Mouse (Mus musculus) WW6 (cell line): ENCODE data around the gene Efhd2.

Source experiments
- DNase-seq: peaks from one replicate; pipeline ENCODE4 v3.0.0-alpha.2; 2013; ENCODE audit warnings: low read depth, low spot score

Gene Efhd2

DNA sequence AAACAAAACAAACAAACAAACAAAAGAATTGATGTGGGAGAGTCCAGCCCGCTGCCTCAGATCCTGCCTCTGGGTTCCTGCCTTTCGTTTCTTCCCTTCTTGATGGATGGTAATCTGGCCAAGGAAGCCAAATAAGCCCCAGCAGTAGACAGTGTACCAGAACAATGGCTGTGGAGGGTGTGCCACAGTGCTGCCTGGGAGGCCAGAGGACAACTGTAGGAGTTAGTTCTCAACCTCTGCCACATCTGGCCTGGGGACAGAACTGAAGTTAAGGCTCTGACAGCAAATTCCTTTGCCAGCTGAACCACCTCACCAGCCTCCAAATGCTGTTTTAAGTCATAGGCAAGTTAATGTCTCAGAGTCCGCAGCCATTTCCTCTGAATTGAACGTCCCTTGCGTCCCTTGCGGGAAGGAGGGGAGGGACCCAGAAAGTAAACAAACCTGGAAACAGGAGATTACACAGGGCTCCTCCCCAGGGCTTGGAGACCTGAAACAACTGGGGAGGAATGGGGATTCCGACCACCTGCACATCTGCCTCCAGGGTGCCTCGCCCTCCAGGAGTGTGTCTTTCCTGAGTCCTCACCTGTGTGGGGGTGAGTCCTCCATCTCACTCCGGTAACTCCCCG, 6.7 kb upstream of the Efhd2 start:
- DNase-seq: no peak

DNA sequence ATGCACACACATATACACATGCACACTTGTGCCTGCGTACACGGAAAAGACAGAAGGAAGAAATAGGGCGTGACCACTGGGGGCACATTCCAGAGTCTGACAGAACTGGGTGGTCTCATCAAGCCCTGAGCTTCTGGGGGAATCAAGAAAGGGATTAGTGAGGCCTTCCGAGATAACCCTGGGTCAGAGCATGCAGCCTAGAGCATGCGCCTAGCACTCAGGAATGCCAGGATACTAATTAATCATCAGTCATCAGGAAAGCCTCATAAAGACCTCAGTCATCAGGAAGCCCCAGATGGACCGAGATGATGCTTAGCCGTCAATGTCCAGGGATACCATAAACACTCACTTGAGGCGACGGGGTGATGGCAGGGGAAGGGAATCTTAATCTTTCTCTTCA, 5.2 kb upstream of the Efhd2 start:
- no peak for DNase-seq

DNA sequence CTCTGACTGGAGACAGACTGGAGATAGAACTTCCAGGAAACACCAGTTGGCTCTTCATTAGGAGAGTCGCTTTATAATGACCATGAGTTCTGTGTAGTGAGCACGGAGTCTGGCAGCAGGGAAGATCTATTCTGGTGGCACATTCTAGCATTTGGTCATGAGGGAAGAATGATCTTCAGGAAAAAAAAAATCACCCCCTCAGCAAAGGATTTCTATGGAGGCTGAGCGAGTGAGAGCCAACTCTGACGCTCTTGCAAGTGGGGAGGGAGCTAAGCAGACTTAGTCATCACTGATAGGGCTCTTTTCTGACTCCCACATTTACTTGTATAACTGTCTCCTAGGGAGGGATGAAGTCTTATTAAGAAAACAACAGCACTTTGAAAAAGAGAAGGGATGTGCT, 4.4 kb upstream of the Efhd2 start:
- DNase-seq: no peak

DNA sequence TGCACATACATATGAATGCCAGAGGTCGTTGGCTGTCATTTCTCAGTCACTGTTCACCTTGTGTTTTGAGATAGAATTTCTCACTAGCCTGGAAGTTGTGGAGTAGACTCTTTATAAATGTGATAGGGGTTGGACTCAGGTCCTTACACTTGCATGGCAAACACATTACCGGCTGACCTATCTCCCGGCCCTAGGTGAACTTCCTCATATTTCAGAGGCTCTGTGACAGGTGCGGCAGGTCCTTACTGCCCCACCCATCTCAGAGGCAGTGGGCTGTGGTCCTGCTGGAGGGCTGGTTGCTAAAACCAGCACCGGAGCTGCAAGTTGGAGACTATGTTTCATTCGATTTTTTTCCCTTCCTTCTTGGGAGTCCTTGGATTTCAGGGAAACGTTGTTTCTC, 3.9 kb upstream of the Efhd2 start:
- no peak for DNase-seq

DNA sequence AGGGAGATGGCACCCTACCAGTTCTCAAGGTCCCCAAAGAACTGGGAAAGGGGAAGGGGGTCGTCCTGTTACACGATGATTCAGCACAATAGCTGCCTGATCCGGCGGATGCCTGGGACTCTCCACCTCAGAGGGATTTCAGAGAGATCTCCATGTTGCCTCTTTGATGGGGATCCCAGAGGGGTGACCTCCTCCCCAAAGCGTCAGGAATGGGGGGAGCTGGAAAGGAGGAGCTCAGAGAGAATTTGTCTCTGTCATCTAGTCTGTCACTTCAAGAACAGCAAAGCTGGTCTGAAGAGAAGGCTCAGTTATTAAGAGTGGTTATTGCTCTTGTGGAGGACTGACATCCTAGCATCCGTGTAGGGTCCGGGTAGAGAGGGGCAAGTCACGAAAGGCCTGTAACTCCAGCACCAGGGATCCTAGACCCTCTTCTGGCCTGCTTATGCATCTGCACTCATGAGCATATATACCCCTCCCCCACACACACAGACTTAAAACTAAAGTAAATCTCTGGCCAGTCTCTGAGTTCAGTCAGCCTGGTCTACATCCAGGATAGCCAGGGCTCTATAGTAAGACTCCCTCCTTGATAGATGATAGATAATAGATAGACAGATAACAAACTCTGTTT, 875 bp upstream of the Efhd2 start:
- DNase-seq: peak; percentile 24

DNA sequence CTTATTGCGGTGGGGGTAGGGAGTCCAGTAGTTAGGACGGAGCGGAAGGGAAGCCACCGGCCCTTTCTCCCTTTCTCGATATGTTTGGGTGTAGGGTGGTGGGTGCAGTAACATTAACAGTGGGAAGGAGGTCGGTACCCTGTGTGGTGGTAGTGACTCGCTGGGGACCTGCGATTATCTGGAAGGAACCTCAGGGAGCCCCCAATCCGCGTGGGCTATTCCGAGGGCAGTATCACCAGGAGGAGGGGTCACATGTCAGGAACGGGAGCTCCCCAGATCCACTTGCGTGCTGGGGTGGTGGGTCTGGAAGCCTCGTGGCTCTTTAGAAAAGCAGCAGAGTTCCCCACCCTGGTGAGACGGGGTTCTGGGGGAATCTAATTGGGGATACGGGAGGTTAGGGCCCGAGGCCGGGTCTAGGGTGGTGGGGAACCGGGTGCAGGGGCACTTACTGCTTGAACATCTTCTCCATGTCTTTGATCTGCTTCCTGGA, 564 bp downstream of the Efhd2 start:
- DNase-seq: no peak

DNA sequence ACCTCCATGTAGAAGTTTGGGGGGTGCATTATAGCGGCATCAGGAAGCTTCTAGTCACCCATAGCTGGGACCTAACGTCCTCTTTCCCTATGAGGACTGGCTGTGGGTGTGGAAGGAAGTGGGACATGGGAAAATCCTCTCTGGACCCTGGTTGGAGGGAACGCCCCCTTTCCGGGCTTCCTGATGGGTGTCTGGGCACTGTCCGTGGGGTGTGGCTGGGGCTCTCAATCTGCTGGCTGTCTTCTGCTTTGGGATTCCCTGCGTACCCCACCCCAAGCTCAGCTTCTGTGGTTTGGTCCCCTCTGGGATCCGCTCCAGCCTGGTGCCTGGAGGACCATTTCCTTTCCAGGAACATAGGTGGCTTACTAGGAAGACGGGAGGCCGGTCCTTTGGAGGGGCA, 1.7 kb downstream of the Efhd2 start:
- DNase-seq: no peak

DNA sequence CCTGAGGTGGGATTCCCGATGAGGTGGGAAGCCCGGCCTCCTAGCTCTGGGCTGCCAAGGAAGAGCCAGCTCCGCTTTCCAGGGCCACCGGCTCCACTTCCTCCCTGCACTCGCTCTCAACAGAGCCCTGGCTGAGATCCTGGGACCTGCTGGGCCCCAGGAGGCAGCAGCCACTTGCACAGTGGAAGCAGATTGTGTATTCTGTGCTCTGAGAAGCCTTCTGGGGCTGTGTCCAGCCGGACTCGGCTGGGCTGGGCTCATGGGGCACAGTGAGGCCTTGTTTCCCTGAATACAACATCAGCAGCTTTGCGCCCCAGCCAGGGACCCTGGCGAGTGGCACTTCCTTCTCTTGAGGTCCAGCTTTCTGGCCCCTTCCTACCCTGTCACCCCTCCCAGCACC, 2.8 kb downstream of the Efhd2 start:
- DNase-seq: no peak

DNA sequence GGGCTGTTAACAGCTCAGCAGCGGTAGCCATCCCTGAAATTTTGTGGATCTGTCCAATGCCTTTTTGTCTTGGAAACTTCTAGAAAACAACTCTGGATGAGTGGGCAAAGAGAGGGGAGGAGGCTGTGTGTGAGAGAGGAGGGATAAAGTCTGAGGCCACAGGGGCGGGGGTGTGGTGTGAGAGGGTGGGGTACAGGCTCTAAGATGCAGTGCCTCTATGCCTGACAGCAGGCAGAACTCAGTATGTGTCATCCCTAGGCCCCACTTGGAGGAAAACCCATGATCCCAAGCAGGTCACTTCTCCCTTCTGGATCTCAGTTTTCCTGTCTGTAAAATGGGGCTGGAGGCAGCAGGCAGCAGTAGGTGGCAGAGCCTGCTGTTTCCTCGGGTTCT, 3.4 kb downstream of the Efhd2 start:
- no peak for DNase-seq

DNA sequence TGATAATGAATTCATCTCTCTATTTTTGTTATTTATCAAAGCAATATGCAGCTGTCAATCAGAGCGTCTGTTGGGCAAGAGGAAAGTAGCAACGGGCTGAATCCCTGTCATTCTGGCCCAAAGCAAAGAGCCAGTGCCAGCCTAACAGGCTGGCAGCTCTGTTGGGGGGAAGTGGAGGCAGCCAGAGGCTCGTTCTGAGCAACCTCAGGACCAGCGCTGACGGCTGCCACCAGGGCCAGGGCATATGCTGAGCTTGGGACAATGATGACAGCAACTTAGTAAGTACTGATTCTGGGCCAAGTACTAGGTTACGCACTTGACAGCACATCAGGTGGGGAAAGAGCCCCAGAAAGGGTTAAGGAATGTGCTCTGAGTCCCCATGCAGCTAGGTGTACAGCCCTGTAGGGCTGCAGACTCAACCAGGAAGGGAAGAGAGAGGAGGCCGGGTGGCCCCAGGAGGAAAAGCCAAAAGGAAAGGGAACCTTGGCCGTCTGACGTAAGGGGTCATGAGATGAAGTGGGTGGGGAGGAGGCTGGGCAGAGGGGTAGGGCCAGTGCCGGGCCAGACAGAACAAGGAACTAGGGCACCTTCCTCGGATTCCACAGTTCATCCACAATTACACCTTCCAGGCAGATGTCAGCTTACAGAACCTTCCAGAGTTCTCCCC, 3.9 kb downstream of the Efhd2 start:
- no peak for DNase-seq

DNA sequence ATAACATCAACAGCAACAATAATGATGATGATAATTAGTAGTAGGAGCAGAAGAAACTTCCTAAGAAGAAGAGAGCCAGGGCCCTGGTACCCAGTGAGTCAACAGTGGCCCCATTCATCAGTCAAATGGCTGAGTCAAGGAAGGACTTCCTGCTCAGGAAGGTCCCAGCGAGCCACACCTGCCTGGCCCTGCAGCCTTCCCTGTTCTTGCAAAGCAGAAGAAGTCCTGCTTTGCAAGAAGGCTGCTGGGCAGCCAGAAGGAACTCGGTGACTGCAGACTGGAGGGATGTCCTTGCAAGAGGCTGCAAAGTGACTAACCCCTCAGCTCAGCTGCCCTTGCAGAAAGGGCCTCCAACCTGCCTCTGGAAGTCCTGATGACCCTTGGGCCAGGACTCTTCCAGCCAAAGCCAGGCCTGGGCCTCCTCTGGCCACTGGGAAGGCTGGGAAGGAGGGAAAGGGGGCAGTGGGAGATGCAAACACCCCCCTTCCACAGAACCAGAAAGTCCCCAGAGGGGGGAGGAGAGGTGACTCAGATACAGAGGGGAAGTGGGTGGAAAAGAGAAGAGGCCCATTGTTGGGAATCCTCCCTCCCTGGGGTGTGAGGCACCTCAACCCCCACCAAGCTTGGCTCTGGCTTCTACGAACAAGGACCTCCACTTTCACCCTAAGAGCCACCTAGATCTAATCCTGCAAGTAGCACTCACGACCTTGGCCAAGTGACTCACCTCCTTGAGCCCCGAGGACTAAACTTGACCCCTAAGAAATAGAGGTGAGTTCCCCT, 5.1 kb downstream of the Efhd2 start:
- no peak for DNase-seq

DNA sequence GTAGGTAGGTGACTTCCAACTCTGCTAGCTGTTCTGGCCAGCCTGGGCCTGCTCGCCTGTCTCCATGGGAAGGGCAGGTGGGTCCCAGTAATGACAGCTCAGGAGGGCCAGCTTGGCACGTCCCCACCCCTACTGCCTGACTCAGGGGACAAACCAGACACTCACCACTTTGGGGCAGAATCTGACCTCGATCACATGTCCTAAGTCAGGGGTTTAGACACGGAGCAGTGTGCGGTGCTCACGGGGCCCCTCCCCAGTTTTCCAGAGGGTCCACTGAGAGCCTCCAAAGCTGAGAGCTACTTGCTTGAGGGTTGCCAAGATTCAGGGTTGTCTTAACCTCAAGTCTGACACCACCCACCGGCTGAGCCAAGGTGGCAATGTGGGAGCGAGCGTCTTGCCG, 6.7 kb downstream of the Efhd2 start:
- no peak for DNase-seq

DNA sequence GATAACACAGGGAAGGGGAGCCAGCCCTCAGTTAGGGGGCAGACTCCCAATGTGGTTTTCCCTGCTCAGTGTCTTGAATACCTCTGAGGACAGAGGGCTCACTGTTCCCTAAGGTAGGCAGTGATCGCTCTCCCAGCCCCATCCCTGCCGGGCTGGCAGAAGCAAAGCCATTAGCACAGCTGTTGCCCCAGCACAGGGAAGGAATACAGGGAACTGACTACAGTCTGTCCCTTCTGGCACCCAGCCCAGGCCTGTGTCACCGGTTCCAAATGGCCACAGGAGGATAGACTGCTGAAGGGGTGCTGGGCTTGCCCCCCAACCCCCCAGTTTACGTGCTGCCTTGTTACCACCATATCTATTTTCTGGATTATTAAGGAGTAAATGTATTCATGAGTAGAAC, 7.2 kb downstream of the Efhd2 start:
- no peak for DNase-seq

DNA sequence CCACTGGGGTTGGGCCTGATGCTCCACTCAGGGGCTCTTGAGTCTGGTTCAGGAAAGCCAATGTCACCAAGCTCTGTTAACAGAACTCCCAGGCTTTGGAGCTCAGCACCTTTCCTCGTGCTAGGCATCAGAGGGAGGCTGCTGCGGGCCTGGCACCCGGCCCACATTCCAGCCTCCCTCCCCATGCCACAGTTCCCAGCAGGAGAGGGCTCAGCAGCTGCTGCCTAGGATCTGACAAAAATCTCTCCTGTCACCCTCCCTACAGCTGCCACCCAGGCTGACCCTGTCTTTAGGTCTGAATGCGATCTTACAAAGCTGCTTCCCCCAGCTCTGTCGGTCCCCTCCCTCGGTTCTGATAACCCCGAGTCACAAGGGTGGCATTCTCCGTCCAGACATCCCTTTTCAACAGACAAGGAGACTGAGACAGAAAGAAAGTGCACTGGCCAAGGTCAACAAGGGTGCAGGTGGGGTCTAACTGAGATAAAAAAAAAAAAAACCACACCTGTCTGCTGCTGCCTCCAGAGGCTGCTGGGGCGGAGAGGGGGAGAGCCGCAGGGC, 7.7 kb downstream of the Efhd2 start:
- DNase-seq: no peak

DNA sequence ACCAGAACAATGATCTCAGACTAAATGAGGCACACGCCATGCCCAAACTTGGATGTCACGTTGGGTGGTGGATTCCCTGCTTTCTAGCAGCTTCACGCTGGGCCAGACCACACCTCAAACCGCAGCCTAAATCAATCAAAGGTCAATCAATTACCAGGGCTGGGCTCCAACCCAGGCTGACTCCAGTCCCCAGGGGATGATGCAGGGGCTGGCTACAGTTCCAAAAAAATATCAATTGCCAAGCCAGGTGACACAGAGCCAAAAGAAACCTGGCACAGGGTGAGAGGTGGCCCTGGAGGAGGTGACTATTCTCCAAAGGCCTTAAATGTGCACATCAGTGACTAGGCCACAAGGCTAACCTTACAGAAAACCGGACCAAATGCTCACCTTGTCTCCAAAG, 9.1 kb downstream of the Efhd2 start:
- no peak for DNase-seq

DNA sequence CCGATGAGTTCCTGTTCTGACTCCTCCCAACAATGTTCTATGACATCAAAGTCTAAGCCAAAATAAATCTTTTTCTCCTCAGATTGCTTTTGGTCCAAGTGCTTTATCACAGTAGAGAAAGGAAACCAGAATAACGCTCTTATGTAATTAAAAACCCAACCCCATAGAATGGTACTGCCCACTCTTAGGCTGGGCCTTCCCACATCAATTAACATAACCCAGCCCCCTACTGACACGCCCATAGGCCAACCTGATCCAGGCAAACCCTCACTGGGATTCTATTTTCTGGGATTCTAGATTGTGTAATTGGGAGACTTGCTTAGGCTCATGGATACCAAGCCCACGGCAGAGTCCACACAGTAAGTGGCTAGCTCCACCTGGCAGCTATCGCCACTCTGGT, 9.7 kb downstream of the Efhd2 start:
- no peak for DNase-seq

DNA sequence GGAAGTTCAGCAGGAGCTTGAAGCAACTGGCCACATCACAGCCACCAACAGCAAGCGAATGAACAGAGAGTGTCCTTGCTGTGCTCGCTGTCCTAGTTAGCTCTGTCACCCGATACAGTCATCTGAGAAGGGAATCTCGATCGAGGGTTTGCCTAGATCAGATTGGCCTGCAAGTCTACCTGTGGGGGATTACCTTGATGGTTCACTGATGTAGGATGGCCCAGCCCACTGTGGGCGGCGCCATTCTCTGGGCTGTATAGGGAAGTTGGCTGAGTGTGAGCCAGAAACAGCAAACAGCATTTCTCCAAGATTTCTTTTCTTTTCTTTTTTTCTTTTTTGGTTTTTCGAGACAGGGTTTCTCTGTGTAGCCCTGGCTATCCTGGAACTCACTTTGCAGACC, 10.2 kb downstream of the Efhd2 start:
- DNase-seq: no peak

DNA sequence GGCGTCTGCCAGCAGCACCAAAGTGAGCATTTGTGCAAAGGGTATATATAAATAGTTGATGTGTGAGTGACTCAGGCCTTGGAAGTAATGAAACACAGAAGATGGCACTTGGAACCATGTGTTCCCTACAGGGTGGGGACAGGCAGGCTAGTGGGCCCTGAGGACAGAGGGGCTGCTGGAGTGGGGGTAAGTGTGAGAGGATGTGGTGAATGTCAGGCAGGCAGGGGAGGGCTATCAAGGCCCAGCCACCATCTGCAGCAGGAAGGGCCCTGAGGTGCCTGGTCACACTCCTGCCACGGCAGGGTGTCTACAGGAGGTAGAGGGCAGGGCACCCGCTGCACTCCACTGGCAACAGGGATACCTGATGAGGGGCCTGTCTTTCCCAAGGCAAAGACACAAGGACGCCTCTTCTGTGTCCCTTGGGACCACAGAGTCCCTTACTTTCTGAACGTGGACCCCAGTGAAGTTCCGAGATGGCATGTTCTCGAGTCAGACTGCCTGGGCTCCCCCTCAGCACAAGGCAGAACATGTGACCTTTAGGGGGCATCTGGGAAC, 10.9 kb downstream of the Efhd2 start:
- DNase-seq: no peak

DNA sequence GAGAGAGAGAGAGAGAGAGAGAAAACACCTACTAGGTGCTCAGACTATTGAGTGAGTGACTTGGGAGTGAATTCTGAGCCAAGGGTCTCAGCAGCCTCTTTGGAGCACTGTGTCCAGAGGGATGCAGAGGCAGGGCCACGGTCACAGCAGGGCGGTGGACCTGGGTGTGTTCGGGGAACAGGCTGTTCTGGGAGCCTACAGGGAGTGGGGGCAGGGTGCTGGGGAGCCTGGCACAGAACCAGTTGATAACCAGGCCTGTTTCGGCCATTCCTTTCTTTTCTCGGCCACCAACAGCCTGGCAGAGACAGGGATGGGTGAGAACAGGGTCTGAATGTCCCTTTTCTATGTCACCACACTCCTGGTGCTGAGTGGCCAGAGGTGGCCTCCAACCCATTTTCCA, 11.9 kb downstream of the Efhd2 start:
- no peak for DNase-seq

DNA sequence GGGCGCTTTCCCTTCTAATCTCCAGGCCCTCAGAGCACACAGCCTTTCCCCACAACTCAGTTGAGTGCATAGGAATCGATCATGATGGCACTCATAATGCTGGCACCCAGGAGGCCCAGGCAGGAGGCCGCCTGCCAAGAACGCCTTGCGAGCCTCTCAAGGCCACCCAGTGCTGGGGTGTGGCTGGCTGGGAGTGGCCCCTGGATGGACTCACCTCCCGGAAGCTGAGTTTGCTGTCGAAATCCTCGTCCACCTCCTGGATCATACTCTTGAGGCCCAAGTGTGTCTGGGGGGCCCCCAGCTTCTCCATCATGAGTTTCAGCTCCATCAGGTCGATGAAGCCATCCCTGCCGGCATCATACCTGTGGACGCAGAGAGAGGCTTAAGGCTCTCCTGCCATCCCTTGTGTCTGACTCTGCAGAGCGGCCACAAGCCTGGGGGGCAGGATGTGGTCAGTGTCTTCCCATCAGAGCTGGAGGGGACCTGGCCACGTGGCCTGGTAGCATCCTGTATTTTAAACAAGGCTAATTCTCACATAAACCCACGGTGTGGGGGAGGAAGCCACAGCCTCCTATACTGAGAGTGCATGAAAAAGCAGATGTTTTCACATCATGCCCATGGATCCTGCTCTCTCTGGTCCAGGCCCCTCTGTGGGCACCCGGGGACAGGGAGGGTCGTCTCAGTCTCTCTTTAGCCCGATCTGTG, 13.0 kb downstream of the Efhd2 start:
- DNase-seq: no peak

DNA sequence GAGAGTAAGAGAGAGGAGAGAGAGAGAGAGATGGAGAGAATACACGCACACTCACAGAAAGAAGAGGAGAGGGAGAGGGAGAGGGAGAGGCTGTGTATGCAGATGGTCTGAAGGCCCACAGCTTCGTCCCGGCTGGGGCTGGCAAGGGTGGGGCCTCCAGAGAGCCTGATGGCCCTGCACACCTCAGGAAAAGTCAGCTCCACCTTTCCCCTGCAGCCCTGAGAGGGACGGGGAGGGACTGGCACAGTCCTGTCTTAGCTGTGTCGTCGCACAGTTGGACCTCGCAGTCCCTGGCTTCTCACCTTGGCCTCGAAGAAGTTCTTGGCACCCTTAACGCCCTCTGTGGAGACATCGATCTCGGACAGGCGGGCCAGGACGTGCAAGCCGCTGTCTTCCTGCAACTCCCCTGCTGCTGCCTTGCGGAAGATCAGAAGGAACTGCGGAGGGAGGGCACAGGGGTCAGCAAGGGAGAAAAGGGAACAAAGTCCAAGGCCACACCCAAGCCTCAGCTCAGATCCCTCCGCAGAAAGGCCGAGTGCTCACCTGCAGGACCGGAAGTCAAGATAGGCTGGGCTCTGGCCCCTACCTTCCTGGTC, 14.4 kb downstream of the Efhd2 start:
- DNase-seq: no peak
